ENCODE assay signal across 14 mouse cellular contexts in the genomic region with DNA sequence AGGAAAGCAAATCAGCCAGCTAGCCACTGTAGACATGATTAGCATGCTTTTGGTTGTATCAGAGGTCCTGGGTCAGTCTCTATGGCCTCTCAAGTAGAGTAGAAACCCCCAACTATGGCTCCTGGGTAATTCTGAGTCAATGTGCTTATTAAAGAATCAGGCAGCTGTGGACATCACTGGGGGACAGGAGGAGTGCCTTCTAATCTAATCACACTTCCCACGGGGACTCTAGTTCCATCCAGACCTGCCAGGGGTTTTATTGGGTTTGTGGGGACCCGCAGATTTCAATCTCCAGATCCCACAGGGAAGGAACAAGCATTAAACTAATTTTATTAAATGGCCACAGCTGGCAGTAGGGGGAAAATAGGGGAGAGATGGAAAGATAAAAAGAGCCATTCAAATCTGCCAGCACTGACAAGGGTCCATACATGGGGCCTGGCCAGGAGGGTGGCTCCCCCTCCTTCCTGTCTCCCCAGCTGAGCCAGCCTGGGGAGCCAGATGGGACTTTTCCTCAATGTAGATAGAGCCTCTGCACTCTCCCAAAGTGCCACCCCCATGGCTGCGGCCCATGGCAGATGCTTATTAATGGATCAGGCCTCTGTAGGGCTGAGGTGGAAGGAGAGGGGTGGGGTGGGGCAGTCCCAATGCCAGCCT. TPM values are rescaled to one million over a fixed set of nuclear protein-coding genes. Genes with fewer than 3 reads are reported as not detected.
DNase-seq lines count a peak whose midpoint lies in the region; ATAC-seq and TF ChIP-seq lines count a peak whose summit lies in the region.
"Had no signal": no experiment of that assay in that cellular context is flagged by ENCODE, and none has a peak within 500 bp of the region (broad histone marks: within the 10 kb centered on the region; RNA-seq: fewer than 3 reads in every experiment).

No protein-coding gene starts in this region.

- 62% methylated on average over 3 of the region's 3 CpGs for WGBS in forebrain, embryonic 16.5 days
- WGBS in forebrain, embryonic 13.5 days = 65% methylated on average over 3 of the region's 3 CpGs
- 60% methylated on average over 3 of the region's 3 CpGs for WGBS in neural tube, embryonic 11.5 days
- 47% methylated on average over 3 of the region's 3 CpGs for WGBS in hindbrain, embryonic 14.5 days
- WGBS in neural tube, embryonic 15.5 days = 19% methylated on average over 3 of the region's 3 CpGs
- WGBS in thymus, adult 2 months = 90% methylated on average over 3 of the region's 3 CpGs

- no peaks in the 10 kb centered on the region for H3K9me3 ChIP-seq in forebrain, embryonic 16.5 days (ENCODE audit: control insufficient read depth, low read length)
- no peaks in the 10 kb centered on the region for H3K9me3 ChIP-seq in forebrain, embryonic 13.5 days (replicated peaks)
- no peaks in the 10 kb centered on the region for H3K9me3 ChIP-seq in neural tube, embryonic 11.5 days (ENCODE audit: control insufficient read depth, low read length)
- H3K9me3 ChIP-seq in hindbrain, embryonic 14.5 days (ENCODE audit: control insufficient read depth, low read length) = no peaks in the 10 kb centered on the region
- no peaks in the 10 kb centered on the region for H3K9me3 ChIP-seq in neural tube, embryonic 15.5 days (replicated peaks)
- H3K9me3 ChIP-seq: limb, embryonic 15.5 days; stomach, embryonic 15.5 days had no signal

- ATAC-seq in forebrain, embryonic 16.5 days = peak; percentile 45; the same call in 1 of the 2 replicates
- no peak for ATAC-seq in forebrain, embryonic 13.5 days
- ATAC-seq in neural tube, embryonic 11.5 days (ENCODE audit: insufficient read depth, low FRiP score, low TSS enrichment) = no peak
- ATAC-seq in hindbrain, embryonic 14.5 days (ENCODE audit: low FRiP score) = peak; percentile 51; the same call in 1 of the 2 replicates
- 0 out of 2 replicates have a peak, but pooled peaks have one; percentile 57 for ATAC-seq in neural tube, embryonic 15.5 days (ENCODE audit: low FRiP score)

- H3K27me3 ChIP-seq in forebrain, embryonic 16.5 days (replicated peaks; ENCODE audit: control insufficient read depth, insufficient read depth, low read length) = 0 out of 2 replicates have a peak, but pooled peaks cover 5% of the 10 kb centered on the region
- H3K27me3 ChIP-seq in forebrain, embryonic 13.5 days = peaks cover 16% of the 10 kb centered on the region
- peaks cover 3% of the 10 kb centered on the region; the same call in 1 of the 2 replicates for H3K27me3 ChIP-seq in neural tube, embryonic 11.5 days (ENCODE audit: control insufficient read depth, insufficient read depth, low read length)
- H3K27me3 ChIP-seq in hindbrain, embryonic 14.5 days (ENCODE audit: control insufficient read depth, insufficient read depth, low read length) = peaks cover 15% of the 10 kb centered on the region; the same call in 1 of the 2 replicates
- H3K27me3 ChIP-seq in neural tube, embryonic 15.5 days (replicated peaks) = peaks cover 34% of the 10 kb centered on the region
- no peaks in the 10 kb centered on the region; the same call in none of the 2 replicates for H3K27me3 ChIP-seq in thymus, adult 2 months (ENCODE audit: control insufficient read depth, insufficient read depth, low read length)

- no peak overlapping the region for H3K4me3 ChIP-seq in forebrain, embryonic 16.5 days (replicated peaks; ENCODE audit: low read length)
- no peak overlapping the region for H3K4me3 ChIP-seq in forebrain, embryonic 13.5 days
- H3K4me3 ChIP-seq in neural tube, embryonic 11.5 days (ENCODE audit: low read depth, low read length) = no peak overlapping the region
- H3K4me3 ChIP-seq in hindbrain, embryonic 14.5 days (replicated peaks; ENCODE audit: low read length) = no peak overlapping the region
- H3K4me3 ChIP-seq in neural tube, embryonic 15.5 days (replicated peaks) = no peak overlapping the region
- no peak overlapping the region for H3K4me3 ChIP-seq in thymus, adult 2 months (ENCODE audit: control insufficient read depth, insufficient read depth, low read length)
- H3K4me3 ChIP-seq: limb, embryonic 15.5 days; stomach, embryonic 15.5 days had no signal

- H3K9ac ChIP-seq in forebrain, embryonic 16.5 days (replicated peaks; ENCODE audit: low read depth, low read length) = no peak overlapping the region
- H3K9ac ChIP-seq in forebrain, embryonic 13.5 days = no peak overlapping the region
- H3K9ac ChIP-seq in neural tube, embryonic 11.5 days (ENCODE audit: low read length) = no peak overlapping the region
- H3K9ac ChIP-seq in hindbrain, embryonic 14.5 days = no peak overlapping the region
- H3K9ac ChIP-seq in neural tube, embryonic 15.5 days (replicated peaks) = no peak overlapping the region
- H3K9ac ChIP-seq: limb, embryonic 15.5 days; stomach, embryonic 15.5 days had no signal

- no peaks in the 10 kb centered on the region; the same call in 1 of the 2 replicates for H3K4me1 ChIP-seq in forebrain, embryonic 16.5 days (replicated peaks; ENCODE audit: control insufficient read depth, insufficient read depth, low read length)
- peaks cover 24% of the 10 kb centered on the region for H3K4me1 ChIP-seq in forebrain, embryonic 13.5 days
- peaks cover 12% of the 10 kb centered on the region; the same call in 1 of the 2 replicates for H3K4me1 ChIP-seq in neural tube, embryonic 11.5 days (ENCODE audit: control insufficient read depth, insufficient read depth, low read length)
- H3K4me1 ChIP-seq in hindbrain, embryonic 14.5 days (replicated peaks; ENCODE audit: control insufficient read depth, insufficient read depth, low read length) = peaks cover 24% of the 10 kb centered on the region; the same call in 1 of the 2 replicates
- peaks cover 31% of the 10 kb centered on the region for H3K4me1 ChIP-seq in neural tube, embryonic 15.5 days
- no peaks in the 10 kb centered on the region for H3K4me1 ChIP-seq in thymus, adult 2 months (replicated peaks; ENCODE audit: control insufficient read depth, insufficient read depth, low read length)

- peak; percentile 53 for DNase-seq in neural tube, embryonic 11.5 days (ENCODE audit: low spot score)
- no peak for DNase-seq in neural tube, embryonic 10.5 days (ENCODE audit: extremely low spot score, low spot score)
- no peak for DNase-seq in hindbrain, embryonic 14.5 days (ENCODE audit: low spot score)
- DNase-seq in thymus, adult 2 months = no peak
- DNase-seq in lung, adult 18-20 months = no peak
- DNase-seq: cerebellum, postnatal 36 days; kidney, postnatal 10 days; lung, postnatal 14 days; thymus, postnatal 4 days had no signal

- no peak for TF ChIP-seq CTCF in thymus, adult 2 months (IDR thresholded peaks at IDR 0.05; ENCODE audit: borderline replicate concordance, control insufficient read depth, extremely low read depth, insufficient read depth, low read length, poor library complexity)

- no peaks in the 10 kb centered on the region for H3K36me3 ChIP-seq in forebrain, embryonic 16.5 days (ENCODE audit: control insufficient read depth, insufficient read depth)
- H3K36me3 ChIP-seq in forebrain, embryonic 13.5 days (ENCODE audit: poor library complexity, severe bottlenecking) = no peaks in the 10 kb centered on the region
- H3K36me3 ChIP-seq in neural tube, embryonic 11.5 days (ENCODE audit: control insufficient read depth, insufficient read depth, low read length) = no peaks in the 10 kb centered on the region
- no peaks in the 10 kb centered on the region for H3K36me3 ChIP-seq in hindbrain, embryonic 14.5 days (replicated peaks; ENCODE audit: control insufficient read depth, insufficient read depth)
- H3K36me3 ChIP-seq in neural tube, embryonic 15.5 days = no peaks in the 10 kb centered on the region
- no peaks in the 10 kb centered on the region for H3K36me3 ChIP-seq in thymus, adult 2 months (ENCODE audit: control insufficient read depth, insufficient read depth, low read length)
- H3K36me3 ChIP-seq: limb, embryonic 15.5 days; stomach, embryonic 15.5 days had no signal

- no peak overlapping the region for H3K4me2 ChIP-seq in forebrain, embryonic 16.5 days (ENCODE audit: low read length)
- H3K4me2 ChIP-seq in forebrain, embryonic 13.5 days = no peak overlapping the region
- H3K4me2 ChIP-seq in neural tube, embryonic 11.5 days (ENCODE audit: low read depth) = no peak overlapping the region
- no peak overlapping the region for H3K4me2 ChIP-seq in hindbrain, embryonic 14.5 days (replicated peaks)
- no peak overlapping the region for H3K4me2 ChIP-seq in neural tube, embryonic 15.5 days
- H3K4me2 ChIP-seq: limb, embryonic 15.5 days; stomach, embryonic 15.5 days had no signal

- H3K27ac ChIP-seq in forebrain, embryonic 16.5 days (ENCODE audit: low read length) = no peak overlapping the region
- H3K27ac ChIP-seq in forebrain, embryonic 13.5 days = no peak overlapping the region
- no peak overlapping the region for H3K27ac ChIP-seq in neural tube, embryonic 11.5 days (ENCODE audit: low read depth, low read length)
- no peak overlapping the region for H3K27ac ChIP-seq in hindbrain, embryonic 14.5 days
- peak overlapping the region; percentile 39; the same call in 1 of the 2 replicates for H3K27ac ChIP-seq in neural tube, embryonic 15.5 days (replicated peaks)
- no peak overlapping the region for H3K27ac ChIP-seq in thymus, adult 2 months (ENCODE audit: control insufficient read depth, insufficient read depth, low read length)
- H3K27ac ChIP-seq: limb, embryonic 15.5 days; stomach, embryonic 15.5 days had no signal

- TF ChIP-seq POLR2A in thymus, adult 2 months (IDR thresholded peaks at IDR 0.05; ENCODE audit: control insufficient read depth, extremely low read depth, insufficient read depth, low read length, poor library complexity) = no peak

RNA-seq across cellular contexts. Expression of gene C1ql1, which starts 8.8 kb away (rescaled TPM):
- polyA plus RNA-seq in forebrain, embryonic 16.5 days (2015; fragmentation: Nextera tagmentation; extraction: Ambion mirVana) = 1.4 TPM in 2 replicates
- 1.4 and 1.5 TPM in 2 replicates for polyA plus RNA-seq in forebrain, embryonic 13.5 days (2015; fragmentation: Nextera tagmentation; extraction: Ambion mirVana)
- 2.9 and 4.0 TPM in 2 replicates for polyA plus RNA-seq in neural tube, embryonic 11.5 days (2014; fragmentation: Nextera tagmentation; extraction: Ambion mirVana)
- 12.0 and 14.6 TPM in 2 replicates for polyA plus RNA-seq in hindbrain, embryonic 14.5 days (2014; fragmentation: Nextera tagmentation; extraction: Ambion mirVana)
- 4.4 TPM in 2 replicates for polyA plus RNA-seq in neural tube, embryonic 15.5 days (2015; fragmentation: Nextera tagmentation; extraction: Ambion mirVana)
- 0.08 and 0.20 TPM in 2 replicates for polyA plus RNA-seq in thymus, adult 2 months (2012; rRNA removed)

RNA-seq across cellular contexts. Expression of gene Kif18b, which starts 12.7 kb away (rescaled TPM):
- 3.0 and 4.1 TPM in 2 replicates for polyA plus RNA-seq in forebrain, embryonic 16.5 days (2015; fragmentation: Nextera tagmentation; extraction: Ambion mirVana)
- polyA plus RNA-seq in forebrain, embryonic 13.5 days (2015; fragmentation: Nextera tagmentation; extraction: Ambion mirVana) = 10.3 and 10.7 TPM in 2 replicates
- 5.1 and 6.6 TPM in 2 replicates for polyA plus RNA-seq in neural tube, embryonic 11.5 days (2014; fragmentation: Nextera tagmentation; extraction: Ambion mirVana)
- polyA plus RNA-seq in hindbrain, embryonic 14.5 days (2014; fragmentation: Nextera tagmentation; extraction: Ambion mirVana) = 0.79 and 1.5 TPM in 2 replicates
- 1.9 and 3.9 TPM in 2 replicates for polyA plus RNA-seq in neural tube, embryonic 15.5 days (2015; fragmentation: Nextera tagmentation; extraction: Ambion mirVana)
- 45.1 and 60.0 TPM in 2 replicates for polyA plus RNA-seq in thymus, adult 2 months (2012; rRNA removed)

RNA-seq across cellular contexts. Expression of gene Gfap, which starts 36.9 kb away (rescaled TPM):
- 1.3 and 2.3 TPM in 2 replicates for polyA plus RNA-seq in forebrain, embryonic 16.5 days (2015; fragmentation: Nextera tagmentation; extraction: Ambion mirVana)
- polyA plus RNA-seq in forebrain, embryonic 13.5 days (2015; fragmentation: Nextera tagmentation; extraction: Ambion mirVana) = not detected in 2 replicates
- 0.12 and 0.20 TPM in 2 replicates for polyA plus RNA-seq in neural tube, embryonic 11.5 days (2014; fragmentation: Nextera tagmentation; extraction: Ambion mirVana)
- polyA plus RNA-seq in hindbrain, embryonic 14.5 days (2014; fragmentation: Nextera tagmentation; extraction: Ambion mirVana) = 0.66 and 1.9 TPM in 2 replicates
- polyA plus RNA-seq in neural tube, embryonic 15.5 days (2015; fragmentation: Nextera tagmentation; extraction: Ambion mirVana) = 2.4 and 4.2 TPM in 2 replicates
- polyA plus RNA-seq in thymus, adult 2 months (2012; rRNA removed) = 0.94 and 1.1 TPM in 2 replicates

RNA-seq across cellular contexts. Expression of gene Fam187a, which starts 52.7 kb away (rescaled TPM):
- polyA plus RNA-seq in forebrain, embryonic 16.5 days (2015; fragmentation: Nextera tagmentation; extraction: Ambion mirVana) = not detected in 2 replicates
- not detected in 2 replicates for polyA plus RNA-seq in forebrain, embryonic 13.5 days (2015; fragmentation: Nextera tagmentation; extraction: Ambion mirVana)
- not detected in 2 replicates for polyA plus RNA-seq in neural tube, embryonic 11.5 days (2014; fragmentation: Nextera tagmentation; extraction: Ambion mirVana)
- 0.12 TPM in 1 of 2 replicates, not detected in the other for polyA plus RNA-seq in hindbrain, embryonic 14.5 days (2014; fragmentation: Nextera tagmentation; extraction: Ambion mirVana)
- polyA plus RNA-seq in neural tube, embryonic 15.5 days (2015; fragmentation: Nextera tagmentation; extraction: Ambion mirVana) = not detected in 2 replicates
- not detected in 2 replicates for polyA plus RNA-seq in thymus, adult 2 months (2012; rRNA removed)
- polyA plus RNA-seq: limb, embryonic 15.5 days; stomach, embryonic 15.5 days had no signal

RNA-seq across cellular contexts. Expression of gene Ccdc103, which starts 56.7 kb away (rescaled TPM):
- 2.2 and 2.7 TPM in 2 replicates for polyA plus RNA-seq in forebrain, embryonic 16.5 days (2015; fragmentation: Nextera tagmentation; extraction: Ambion mirVana)
- polyA plus RNA-seq in forebrain, embryonic 13.5 days (2015; fragmentation: Nextera tagmentation; extraction: Ambion mirVana) = 1.8 and 2.8 TPM in 2 replicates
- 1.7 and 1.9 TPM in 2 replicates for polyA plus RNA-seq in neural tube, embryonic 11.5 days (2014; fragmentation: Nextera tagmentation; extraction: Ambion mirVana)
- 2.2 and 2.8 TPM in 2 replicates for polyA plus RNA-seq in hindbrain, embryonic 14.5 days (2014; fragmentation: Nextera tagmentation; extraction: Ambion mirVana)
- polyA plus RNA-seq in neural tube, embryonic 15.5 days (2015; fragmentation: Nextera tagmentation; extraction: Ambion mirVana) = 1.5 and 1.7 TPM in 2 replicates
- 0.28 TPM in 1 of 2 replicates, not detected in the other for polyA plus RNA-seq in thymus, adult 2 months (2012; rRNA removed)

Comparison
In these comparisons a context has a peak if more than half of its experiments do, and no peak if none do; other contexts are left out.
1. ATAC-seq: peak in forebrain, embryonic 16.5 days (single experiment), hindbrain, embryonic 14.5 days (single experiment) and neural tube, embryonic 15.5 days (single experiment); none in forebrain, embryonic 13.5 days (single experiment) and neural tube, embryonic 11.5 days (single experiment).